Mouse (Mus musculus): ENCODE measurements around the gene Cap2. TPM values are rescaled to one million over a fixed set of nuclear protein-coding genes. Genes with fewer than 3 reads are reported as not detected.

Cap2 gene
- polyA plus RNA-seq, 1 experiment from 2014 or later = 7.3 TPM

- H3K4me2 ChIP-seq (replicated peaks; ENCODE audit: low read depth, low read length) = no peak overlapping the region
- no peak overlapping the region for H3K4me3 ChIP-seq (ENCODE audit: low read length)
- H3K27me3 ChIP-seq (ENCODE audit: insufficient read depth, low read length) = no peaks in the 10 kb centered on the region
- no peak overlapping the region for H3K9ac ChIP-seq (replicated peaks; ENCODE audit: low read length)
- peaks cover 29% of the 10 kb centered on the region for H3K4me1 ChIP-seq (ENCODE audit: insufficient read depth, low read length)
- 43% methylated on average over 5 of the region's 5 CpGs for WGBS
- H3K36me3 ChIP-seq (ENCODE audit: insufficient read depth, low read length) = no peaks in the 10 kb centered on the region
- H3K27ac ChIP-seq (ENCODE audit: low read length) = peak overlapping the region; percentile 13; the same call in 1 of the 2 replicates
- H3K9me3 ChIP-seq (ENCODE audit: low read length) = no peaks in the 10 kb centered on the region
- ATAC-seq (ENCODE audit: low FRiP score, low TSS enrichment) = no peak
Measured at GRCm38 (mm10) chr13:46574201-46574600, 72.6 kb downstream of the Cap2 start.

- Histone ChIP-seq H3K4me3 (ENCODE audit: low read length) (no peak overlapping the region), H3K4me2 (replicated peaks; ENCODE audit: low read depth, low read length) (no peak overlapping the region), H3K9me3 (ENCODE audit: low read length) (no peaks in the 10 kb centered on the region), H3K27ac (ENCODE audit: low read length) (no peak overlapping the region), H3K9ac (replicated peaks; ENCODE audit: low read length) (no peak overlapping the region), H3K36me3 (ENCODE audit: insufficient read depth, low read length) (no peaks in the 10 kb centered on the region), H3K27me3 (ENCODE audit: insufficient read depth, low read length) (no peaks in the 10 kb centered on the region), H3K4me1 (ENCODE audit: insufficient read depth, low read length) (peaks cover 29% of the 10 kb centered on the region)
- ATAC-seq (ENCODE audit: low FRiP score, low TSS enrichment) = no peak
- WGBS = 80% methylated on average over 4 of the region's 4 CpGs
Measured at GRCm38 (mm10) chr13:46574707-46575106, 73.1 kb downstream of the Cap2 start.

- H3K9ac ChIP-seq (replicated peaks; ENCODE audit: low read length) = no peak overlapping the region
- H3K4me3 ChIP-seq (ENCODE audit: low read length) = no peak overlapping the region
- no peaks in the 10 kb centered on the region for H3K36me3 ChIP-seq (ENCODE audit: insufficient read depth, low read length)
- no peak overlapping the region for H3K4me2 ChIP-seq (replicated peaks; ENCODE audit: low read depth, low read length)
- 82% methylated on average over 7 of the region's 7 CpGs for WGBS
- no peaks in the 10 kb centered on the region for H3K9me3 ChIP-seq (ENCODE audit: low read length)
- no peaks in the 10 kb centered on the region for H3K4me1 ChIP-seq (ENCODE audit: insufficient read depth, low read length)
- H3K27ac ChIP-seq (ENCODE audit: low read length) = no peak overlapping the region
- ATAC-seq (ENCODE audit: low FRiP score, low TSS enrichment) = no peak
- no peaks in the 10 kb centered on the region for H3K27me3 ChIP-seq (ENCODE audit: insufficient read depth, low read length)
Measured at GRCm38 (mm10) chr13:46584860-46585259, 83.2 kb downstream of the Cap2 start.

DNA sequence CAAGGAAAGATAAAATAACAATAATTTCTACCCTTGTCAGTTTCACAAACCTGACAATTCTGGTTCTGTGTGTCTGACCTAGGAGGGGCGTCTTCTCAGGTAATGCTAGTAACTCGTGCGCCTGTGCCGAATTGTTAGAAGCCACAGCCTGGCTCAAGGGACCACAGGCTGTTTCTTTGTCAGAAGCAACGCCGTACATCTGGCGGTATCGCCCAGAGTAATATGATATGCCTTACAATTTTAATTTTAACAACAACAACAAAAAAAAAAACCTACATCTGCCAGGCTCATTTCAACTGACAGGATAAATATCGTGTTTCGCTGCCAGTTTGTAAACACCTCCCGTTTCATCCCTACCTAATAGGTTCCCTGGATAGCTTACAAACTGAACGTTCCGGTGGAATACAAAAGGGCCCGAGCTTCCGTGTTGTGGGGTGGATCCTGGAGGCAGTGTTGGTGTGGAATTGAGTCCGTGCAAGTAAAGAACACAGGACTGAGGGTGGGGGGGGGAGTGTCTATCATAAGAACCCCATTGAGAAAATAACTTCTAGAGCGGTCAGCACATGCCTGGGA, 86.2 kb downstream of the Cap2 start:
- no peak overlapping the region for H3K4me3 ChIP-seq (ENCODE audit: low read length)
- H3K27me3 ChIP-seq (ENCODE audit: insufficient read depth, low read length) = no peaks in the 10 kb centered on the region
- H3K4me1 ChIP-seq (ENCODE audit: insufficient read depth, low read length) = peaks cover 2% of the 10 kb centered on the region; the same call in 1 of the 2 replicates
- H3K36me3 ChIP-seq (ENCODE audit: insufficient read depth, low read length) = no peaks in the 10 kb centered on the region
- no peak overlapping the region for H3K9ac ChIP-seq (replicated peaks; ENCODE audit: low read length)
- H3K4me2 ChIP-seq (replicated peaks; ENCODE audit: low read depth, low read length) = no peak overlapping the region
- 76% methylated on average over 17 of the region's 17 CpGs for WGBS
- no peak overlapping the region for H3K27ac ChIP-seq (ENCODE audit: low read length)
- no peak for ATAC-seq (ENCODE audit: low FRiP score, low TSS enrichment)
- H3K9me3 ChIP-seq (ENCODE audit: low read length) = no peaks in the 10 kb centered on the region

GRCm38 (mm10) chr13:46588606-46589005, 87.0 kb downstream of the Cap2 start:
- H3K4me1 ChIP-seq (ENCODE audit: insufficient read depth, low read length) = peaks cover 8% of the 10 kb centered on the region; the same call in 1 of the 2 replicates
- 91% methylated on average over 5 of the region's 5 CpGs for WGBS
- no peaks in the 10 kb centered on the region for H3K27me3 ChIP-seq (ENCODE audit: insufficient read depth, low read length)
- H3K4me2 ChIP-seq (replicated peaks; ENCODE audit: low read depth, low read length) = no peak overlapping the region
- no peak overlapping the region for H3K9ac ChIP-seq (replicated peaks; ENCODE audit: low read length)
- H3K4me3 ChIP-seq (ENCODE audit: low read length) = no peak overlapping the region
- no peak overlapping the region for H3K27ac ChIP-seq (ENCODE audit: low read length)
- no peaks in the 10 kb centered on the region for H3K36me3 ChIP-seq (ENCODE audit: insufficient read depth, low read length)
- ATAC-seq (ENCODE audit: low FRiP score, low TSS enrichment) = no peak
- no peaks in the 10 kb centered on the region for H3K9me3 ChIP-seq (ENCODE audit: low read length)

GRCm38 (mm10) chr13:46590885-46591284, 89.2 kb downstream of the Cap2 start:
- Histone ChIP-seq H3K36me3 (ENCODE audit: insufficient read depth, low read length) (no peaks in the 10 kb centered on the region), H3K27me3 (ENCODE audit: insufficient read depth, low read length) (no peaks in the 10 kb centered on the region), H3K9me3 (ENCODE audit: low read length) (no peaks in the 10 kb centered on the region), H3K4me2 (replicated peaks; ENCODE audit: low read depth, low read length) (no peak overlapping the region), H3K4me1 (ENCODE audit: insufficient read depth, low read length) (peaks cover 8% of the 10 kb centered on the region; the same call in 1 of the 2 replicates), H3K4me3 (ENCODE audit: low read length) (no peak overlapping the region), H3K9ac (replicated peaks; ENCODE audit: low read length) (no peak overlapping the region), H3K27ac (ENCODE audit: low read length) (no peak overlapping the region)
- 90% methylated on average over 4 of the region's 4 CpGs for WGBS
- no peak for ATAC-seq (ENCODE audit: low FRiP score, low TSS enrichment)

GRCm38 (mm10) chr13:46600694-46601093, 99.0 kb downstream of the Cap2 start:
- WGBS = 83% methylated on average over 5 of the region's 5 CpGs
- H3K4me1 ChIP-seq (ENCODE audit: insufficient read depth, low read length) = no peaks in the 10 kb centered on the region
- no peak overlapping the region for H3K4me2 ChIP-seq (replicated peaks; ENCODE audit: low read depth, low read length)
- ATAC-seq (ENCODE audit: low FRiP score, low TSS enrichment) = no peak
- H3K9me3 ChIP-seq (ENCODE audit: low read length) = no peaks in the 10 kb centered on the region
- no peak overlapping the region for H3K4me3 ChIP-seq (ENCODE audit: low read length)
- no peaks in the 10 kb centered on the region for H3K27me3 ChIP-seq (ENCODE audit: insufficient read depth, low read length)
- no peak overlapping the region for H3K9ac ChIP-seq (replicated peaks; ENCODE audit: low read length)
- no peak overlapping the region for H3K27ac ChIP-seq (ENCODE audit: low read length)
- H3K36me3 ChIP-seq (ENCODE audit: insufficient read depth, low read length) = no peaks in the 10 kb centered on the region

DNA sequence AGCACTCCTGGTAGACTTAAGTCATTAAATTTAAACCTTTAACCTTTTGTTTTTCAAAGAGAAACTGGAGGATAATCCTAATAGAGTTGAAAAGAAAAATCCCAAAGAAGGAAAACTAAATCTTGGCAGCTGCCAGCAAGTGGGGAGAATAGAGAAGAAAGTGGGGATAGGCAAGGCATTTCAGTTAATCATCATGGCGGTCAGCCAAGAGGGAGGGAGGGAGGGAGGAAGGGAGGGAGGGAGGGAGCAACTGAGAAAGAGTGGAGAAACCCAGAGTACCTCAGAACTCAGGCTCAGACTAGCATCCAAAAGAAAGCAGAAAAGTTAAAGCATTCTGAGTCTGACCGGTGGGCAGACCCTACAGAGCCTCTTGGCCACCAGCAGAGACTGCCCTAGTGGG, 99.7 kb downstream of the Cap2 start:
- no peak for ATAC-seq (ENCODE audit: low FRiP score, low TSS enrichment)
- H3K4me1 ChIP-seq (ENCODE audit: insufficient read depth, low read length) = no peaks in the 10 kb centered on the region
- WGBS = 100% methylated on average over 2 of the region's 2 CpGs
- H3K4me3 ChIP-seq (ENCODE audit: low read length) = no peak overlapping the region
- H3K9me3 ChIP-seq (ENCODE audit: low read length) = no peaks in the 10 kb centered on the region
- no peak overlapping the region for H3K4me2 ChIP-seq (replicated peaks; ENCODE audit: low read depth, low read length)
- H3K9ac ChIP-seq (replicated peaks; ENCODE audit: low read length) = no peak overlapping the region
- H3K27ac ChIP-seq (ENCODE audit: low read length) = no peak overlapping the region
- H3K27me3 ChIP-seq (ENCODE audit: insufficient read depth, low read length) = no peaks in the 10 kb centered on the region
- no peaks in the 10 kb centered on the region for H3K36me3 ChIP-seq (ENCODE audit: insufficient read depth, low read length)

DNA sequence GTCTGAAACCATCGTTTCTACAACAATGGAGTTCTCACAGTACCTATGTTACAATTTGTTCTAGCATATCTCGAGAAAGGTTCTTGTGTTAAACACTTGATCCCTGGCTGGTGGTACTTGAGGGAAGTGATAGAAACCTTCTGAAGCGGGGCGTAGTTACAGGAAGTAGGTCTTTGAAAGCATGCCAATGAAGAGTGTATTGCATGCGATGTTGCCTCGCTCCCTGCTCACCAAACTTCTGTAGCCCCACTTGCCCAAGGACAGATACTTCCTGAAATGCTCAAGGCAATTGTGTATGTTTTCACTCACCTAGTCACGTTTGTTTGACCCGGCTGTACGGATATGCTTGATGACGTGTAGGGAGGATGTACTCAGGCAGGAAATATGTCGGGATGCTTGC, 101.0 kb downstream of the Cap2 start:
- Histone ChIP-seq H3K9ac (replicated peaks; ENCODE audit: low read length) (no peak overlapping the region), H3K4me3 (ENCODE audit: low read length) (no peak overlapping the region), H3K27ac (ENCODE audit: low read length) (no peak overlapping the region), H3K27me3 (ENCODE audit: insufficient read depth, low read length) (no peaks in the 10 kb centered on the region), H3K9me3 (ENCODE audit: low read length) (no peaks in the 10 kb centered on the region), H3K4me2 (replicated peaks; ENCODE audit: low read depth, low read length) (no peak overlapping the region), H3K4me1 (ENCODE audit: insufficient read depth, low read length) (no peaks in the 10 kb centered on the region), H3K36me3 (ENCODE audit: insufficient read depth, low read length) (no peaks in the 10 kb centered on the region)
- 82% methylated on average over 11 of the region's 11 CpGs for WGBS
- no peak for ATAC-seq (ENCODE audit: low FRiP score, low TSS enrichment)

GRCm38 (mm10) chr13:46611033-46611432, 109.4 kb downstream of the Cap2 start:
- no peak overlapping the region for H3K4me2 ChIP-seq (replicated peaks; ENCODE audit: low read depth, low read length)
- H3K36me3 ChIP-seq (ENCODE audit: insufficient read depth, low read length) = no peaks in the 10 kb centered on the region
- H3K9me3 ChIP-seq (ENCODE audit: low read length) = peaks cover 5% of the 10 kb centered on the region; the same call in 1 of the 2 replicates
- no peak overlapping the region for H3K27ac ChIP-seq (ENCODE audit: low read length)
- no peaks in the 10 kb centered on the region for H3K27me3 ChIP-seq (ENCODE audit: insufficient read depth, low read length)
- no peak overlapping the region for H3K4me3 ChIP-seq (ENCODE audit: low read length)
- no peak for ATAC-seq (ENCODE audit: low FRiP score, low TSS enrichment)
- no peaks in the 10 kb centered on the region for H3K4me1 ChIP-seq (ENCODE audit: insufficient read depth, low read length)
- no peak overlapping the region for H3K9ac ChIP-seq (replicated peaks; ENCODE audit: low read length)
- 55% methylated on average over 3 of the region's 3 CpGs for WGBS

Measured in kidney, embryonic 16.5 days (tissue).